Mouse (Mus musculus): Measurements from ENCODE around the gene Gm609.
A peak's percentile ranks its signal among the peaks of the same experiment; 100 is the strongest.
"Not testable (repeated sequence)": the region's sequence is repeated elsewhere in the genome, so short reads cannot be mapped to it uniquely, and the experiment has no call there.

Gm609 gene

DNA sequence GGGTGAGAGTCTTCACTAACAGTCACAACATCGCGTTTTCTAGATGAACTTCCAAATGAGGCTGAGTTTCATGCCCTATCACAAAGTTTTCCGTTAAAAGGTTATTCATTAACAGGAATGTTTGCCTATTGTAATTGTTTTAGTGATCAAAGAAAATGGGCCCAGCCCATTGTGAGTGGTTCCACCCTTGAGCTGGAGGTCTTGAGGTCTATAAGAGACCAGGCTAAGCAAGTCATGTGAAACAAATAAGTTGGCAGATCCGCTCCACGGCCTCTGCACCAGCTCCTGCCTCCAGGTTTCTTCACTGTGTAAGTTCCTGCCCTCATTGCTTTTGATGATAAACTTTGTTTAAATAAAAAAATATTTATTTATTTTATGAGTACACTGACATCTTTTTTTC, at the start of gene Gm609:
TSS of gene Gm609 (minus strand) at position 43 of the 400 bp plus-strand sequence.
- no peak for DNase-seq (ENCODE audit: low read depth, low spot score)

DNA sequence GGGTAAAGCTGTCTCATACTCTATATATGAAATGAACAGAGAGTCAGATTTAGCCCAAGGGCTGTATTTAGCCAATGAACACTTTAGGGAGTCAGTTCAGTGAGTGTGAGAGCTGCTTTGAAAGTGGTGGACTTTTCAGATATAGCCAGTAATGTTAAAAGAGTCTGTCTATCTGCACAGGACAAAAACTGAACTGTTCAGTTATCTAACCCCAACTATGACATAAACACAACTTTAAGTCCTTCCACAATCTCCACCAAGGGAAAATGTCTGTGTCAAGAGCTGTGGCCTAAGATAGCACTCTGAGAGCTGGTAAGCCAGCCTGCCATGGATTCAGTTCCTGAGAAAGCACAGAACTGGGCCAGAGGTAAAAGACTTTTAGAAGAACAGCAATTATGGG, 49.3 kb upstream of the Gm609 start:
- no peak for DNase-seq (ENCODE audit: low read depth, low spot score)

DNA sequence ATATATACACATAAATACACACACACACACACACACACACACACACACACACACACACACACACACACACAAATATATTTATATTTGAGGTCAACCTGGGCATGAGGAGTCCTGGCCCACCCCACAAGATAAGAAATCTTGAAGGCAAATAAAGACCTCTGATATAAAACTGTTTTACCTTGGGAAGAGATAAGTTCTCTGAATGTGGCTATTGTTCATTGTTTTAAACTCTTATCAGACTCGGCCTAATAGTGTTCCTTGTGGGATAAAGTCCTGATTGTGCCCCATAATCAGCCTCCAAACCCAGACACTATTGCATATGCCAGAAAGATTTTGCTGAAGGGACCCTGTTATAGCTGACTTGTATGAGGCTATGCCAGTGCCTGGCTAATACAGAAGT, 45.6 kb upstream of the Gm609 start:
- not testable (repeated sequence) for DNase-seq (ENCODE audit: low read depth, low spot score)

DNA sequence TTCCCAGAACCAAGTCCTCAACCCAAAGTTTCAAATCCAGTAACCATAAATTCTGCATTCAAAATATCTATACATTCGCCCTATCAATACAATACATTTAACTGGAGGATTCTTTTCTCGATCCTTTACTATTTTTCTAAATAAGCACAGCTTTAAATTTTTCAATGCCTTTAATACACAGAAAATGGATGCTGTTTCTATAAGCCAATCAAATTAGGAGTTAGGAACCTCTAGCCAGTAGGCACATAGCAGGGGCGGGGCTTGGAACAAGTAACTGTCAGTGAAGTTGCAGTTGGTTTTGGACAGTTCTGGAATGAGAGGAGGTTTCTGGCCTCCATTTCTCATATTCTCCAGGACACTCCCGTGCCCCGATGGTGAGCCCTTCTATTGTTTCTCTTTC, 42.2 kb upstream of the Gm609 start, which contains the start of gene Slc9c1:
TSS of gene Slc9c1 (plus strand) at position 301 of the 400 bp plus-strand sequence.
- DNase-seq (ENCODE audit: low read depth, low spot score) = no peak

DNA sequence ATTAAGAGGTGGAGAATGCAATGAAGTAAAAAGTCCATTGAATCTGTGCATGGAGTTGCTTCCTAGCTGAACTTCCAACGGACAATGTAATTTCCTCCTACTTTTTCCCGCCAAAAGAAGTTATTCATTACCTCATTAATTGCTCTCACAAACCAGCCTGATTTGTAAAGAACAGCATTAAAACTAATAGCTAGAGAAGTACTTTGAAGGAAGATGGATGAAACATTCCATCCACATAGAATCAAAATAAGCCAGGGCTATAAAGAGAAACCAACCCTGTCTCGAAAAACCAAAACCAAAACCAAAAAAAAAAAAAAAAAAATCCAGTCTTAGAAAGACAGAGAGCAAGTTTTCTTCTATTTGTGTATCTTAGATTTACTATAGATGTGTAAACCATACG, 39.2 kb upstream of the Gm609 start, which contains the start of gene Gm17783:
TSS of gene Gm17783 (minus strand) at position 101 of the 400 bp plus-strand sequence.
- no peak for DNase-seq (ENCODE audit: low read depth, low spot score)

DNA sequence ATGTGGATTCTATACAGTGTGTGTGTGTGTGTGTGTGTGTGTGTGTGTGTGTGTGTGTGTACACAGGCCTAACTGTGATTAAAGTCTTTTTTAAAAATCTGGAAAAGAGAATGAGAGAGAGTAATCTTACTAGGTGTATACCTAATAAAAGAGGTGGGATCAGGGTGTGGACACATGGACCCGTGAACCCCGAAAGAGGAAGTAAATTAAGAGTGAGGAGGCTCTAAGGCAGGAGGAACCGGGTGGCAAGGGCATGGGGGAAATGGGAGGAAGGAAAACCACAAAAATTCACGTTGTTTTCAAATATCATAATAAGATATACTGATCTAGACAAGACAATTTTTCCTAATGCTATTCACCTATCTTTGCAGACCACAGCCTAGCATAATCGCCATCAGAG, 32.8 kb upstream of the Gm609 start:
- no peak for DNase-seq (ENCODE audit: low read depth, low spot score)

DNA sequence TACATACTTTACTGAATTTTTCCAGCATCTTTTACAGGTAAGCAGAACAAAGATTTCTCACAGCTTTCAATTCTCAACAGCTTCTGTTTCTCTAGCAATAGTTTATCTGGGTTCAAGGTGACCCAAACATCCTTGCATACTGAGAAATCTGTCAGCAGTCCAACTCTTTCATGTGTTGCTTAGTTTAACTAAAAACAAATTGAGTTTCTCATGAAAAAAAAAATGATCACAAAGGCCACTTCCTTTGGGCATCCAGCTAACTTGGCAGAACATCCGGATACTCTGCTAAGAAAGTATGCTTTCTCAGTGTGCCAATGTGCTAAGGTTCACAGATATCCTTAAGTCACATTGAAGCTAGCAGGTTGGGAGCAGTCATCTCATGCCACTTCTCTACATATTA, 2.6 kb upstream of the Gm609 start:
- DNase-seq (ENCODE audit: low read depth, low spot score) = no peak

DNA sequence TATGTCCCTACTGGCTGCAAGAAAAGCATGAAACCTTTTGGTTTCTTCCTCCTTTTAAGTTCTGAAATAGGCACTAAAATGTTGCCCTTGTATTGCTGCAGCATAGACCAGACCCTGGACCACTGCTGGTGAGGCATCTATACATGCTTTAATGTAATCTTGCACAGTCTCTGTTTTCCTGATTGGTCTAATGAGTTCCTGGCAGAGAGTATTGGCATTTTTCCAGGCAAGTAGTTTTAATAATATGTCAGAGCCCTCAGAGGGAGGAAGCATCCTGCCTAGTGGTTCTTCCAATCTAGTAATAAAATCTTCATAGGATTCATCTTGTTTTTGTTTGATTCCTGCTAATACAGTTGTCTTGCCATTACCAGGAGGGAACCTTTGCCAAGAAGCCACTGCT, 15.8 kb downstream of the Gm609 start:
- no peak for DNase-seq (ENCODE audit: low read depth, low spot score)

DNA sequence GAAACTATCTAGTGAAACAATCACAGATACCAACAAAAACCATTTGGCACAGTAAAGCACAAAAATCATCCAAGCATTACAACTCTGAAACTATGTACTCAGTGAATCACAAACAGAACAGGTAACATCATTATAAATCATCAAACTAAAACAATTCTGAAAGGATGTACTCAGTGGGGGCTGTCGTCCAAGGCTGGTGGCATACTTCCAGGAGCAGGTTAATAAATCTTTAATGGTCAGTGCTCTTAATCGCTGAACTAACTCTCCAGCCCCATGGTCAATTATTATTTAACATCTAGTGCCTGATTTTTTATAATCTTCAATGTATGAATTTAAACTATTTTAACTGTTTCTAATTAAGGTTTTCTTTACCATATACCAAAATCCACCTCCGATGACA, 20.9 kb downstream of the Gm609 start:
- DNase-seq (ENCODE audit: low read depth, low spot score) = not testable (repeated sequence)

DNA sequence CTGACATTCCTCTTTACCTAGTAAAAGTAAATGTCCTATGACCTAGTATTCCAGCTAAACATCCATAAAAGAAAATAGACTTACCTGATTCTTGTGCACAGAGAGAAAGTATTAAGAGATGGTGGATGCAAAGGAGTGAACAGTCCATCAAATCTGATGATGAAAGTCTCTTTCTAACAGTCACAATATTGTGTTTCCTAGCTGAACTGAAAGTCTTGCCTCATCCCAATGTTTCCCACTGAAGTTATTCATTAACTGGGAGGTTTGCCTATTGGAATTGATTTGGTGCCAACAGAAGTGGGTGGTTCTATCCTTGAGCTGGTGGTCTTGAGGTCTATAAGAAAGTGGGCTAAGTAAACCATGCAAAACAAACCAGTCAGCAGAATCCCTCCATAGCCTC, 38.0 kb downstream of the Gm609 start:
- no peak for DNase-seq (ENCODE audit: low read depth, low spot score)

DNA sequence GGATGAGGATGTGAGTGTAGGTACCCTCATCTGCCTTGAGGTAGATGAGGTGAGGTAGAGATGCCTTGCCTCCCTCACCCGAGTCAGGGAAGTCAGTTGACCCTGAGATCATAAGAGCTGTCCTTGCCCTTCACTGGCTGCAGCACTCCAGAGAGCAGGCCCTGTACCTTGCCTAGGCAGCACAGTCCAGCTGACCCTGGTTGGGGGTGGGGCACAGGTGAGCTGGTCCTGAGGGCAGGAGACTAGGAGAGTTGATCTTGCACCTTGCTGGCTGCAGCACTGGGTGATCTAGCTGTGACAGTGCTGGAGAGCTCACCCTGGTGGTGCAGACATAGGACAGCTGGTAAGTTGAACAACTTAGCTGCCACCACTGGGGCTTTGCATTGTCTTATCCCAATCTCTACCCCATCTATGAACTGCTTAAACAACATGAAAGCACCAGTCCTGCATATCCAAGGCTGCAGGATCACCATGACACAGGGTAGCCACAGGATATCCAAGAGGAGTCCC, 55.5 kb downstream of the Gm609 start:
- no peak for DNase-seq (ENCODE audit: low read depth, low spot score)

DNA sequence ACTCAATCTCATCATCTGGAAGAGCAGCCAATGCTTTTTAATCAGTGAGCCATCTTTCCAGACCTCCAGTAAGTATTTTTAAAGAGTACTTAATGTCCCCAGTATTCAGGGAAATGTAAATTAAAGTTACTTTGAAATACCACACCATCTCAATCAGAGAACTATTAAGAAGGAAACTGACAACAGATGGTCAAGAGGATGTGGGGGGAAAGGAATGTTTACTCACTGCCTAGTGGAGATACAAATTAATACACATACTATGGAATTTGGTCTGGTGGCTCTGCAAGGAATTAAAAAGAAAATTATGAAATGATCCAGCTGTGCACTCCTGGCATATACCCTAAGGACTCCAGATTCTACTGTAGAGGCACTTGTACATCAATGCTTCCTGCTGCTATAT, 57.2 kb downstream of the Gm609 start:
- DNase-seq (ENCODE audit: low read depth, low spot score) = no peak

DNA sequence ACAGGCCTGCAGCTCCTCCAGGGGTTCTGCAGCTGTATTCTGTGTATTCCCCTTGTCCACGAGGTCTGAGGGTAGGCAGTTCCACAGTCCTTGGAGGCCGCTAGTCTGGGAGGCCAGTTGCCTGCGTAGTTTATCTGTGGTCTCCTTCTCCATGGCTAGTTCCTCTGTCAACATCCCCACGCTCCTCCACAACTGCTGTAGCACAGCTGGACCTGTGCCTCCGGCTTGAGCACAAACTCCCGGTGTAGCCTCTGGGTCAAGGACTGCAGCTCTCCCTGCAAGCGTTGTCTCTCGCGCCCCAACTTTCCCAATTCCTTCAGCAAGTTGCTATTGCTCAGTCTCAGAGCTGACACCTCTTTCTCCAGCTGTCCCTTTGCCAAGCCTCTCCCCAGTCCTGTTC, 65.1 kb downstream of the Gm609 start:
- no peak for DNase-seq (ENCODE audit: low read depth, low spot score)

DNA sequence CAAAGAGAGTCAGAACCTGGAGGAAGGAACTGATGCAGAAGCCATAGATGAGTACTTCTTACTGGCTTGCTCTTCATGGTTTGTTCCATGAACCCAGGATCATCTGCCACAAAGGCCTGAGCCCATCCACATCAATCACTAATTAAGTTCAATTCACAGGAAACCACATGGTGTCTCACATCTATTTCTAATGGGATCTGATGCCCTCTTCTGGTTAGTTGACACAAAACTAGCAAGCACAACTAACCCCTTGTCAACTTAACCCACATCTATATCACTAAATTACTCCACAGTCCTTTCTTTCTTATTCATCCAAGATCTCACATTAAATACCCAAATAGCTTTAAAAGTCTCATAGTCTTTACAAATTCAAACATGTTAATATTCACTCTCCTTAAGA, 79.3 kb downstream of the Gm609 start:
- DNase-seq (ENCODE audit: low read depth, low spot score) = no peak

DNA sequence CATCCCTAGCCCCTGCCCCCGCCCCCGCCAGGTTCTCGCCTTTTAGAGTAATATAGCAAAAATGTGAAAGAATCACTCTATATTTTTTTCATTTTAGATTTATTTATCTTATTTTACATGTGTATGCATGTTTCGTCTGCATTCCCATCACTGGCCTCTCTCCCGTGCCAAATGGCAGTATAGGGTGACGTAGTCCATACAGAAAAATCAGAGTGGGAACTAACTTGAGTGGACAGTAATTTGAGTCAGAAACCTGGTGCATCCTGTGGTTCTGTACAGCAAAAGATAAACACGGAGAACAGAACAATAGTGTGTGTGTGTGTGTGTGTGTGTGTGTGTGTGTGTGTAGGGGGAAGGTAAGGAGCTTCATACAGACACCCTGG, 83.7 kb downstream of the Gm609 start:
- DNase-seq (ENCODE audit: low read depth, low spot score) = not testable (repeated sequence)

DNA sequence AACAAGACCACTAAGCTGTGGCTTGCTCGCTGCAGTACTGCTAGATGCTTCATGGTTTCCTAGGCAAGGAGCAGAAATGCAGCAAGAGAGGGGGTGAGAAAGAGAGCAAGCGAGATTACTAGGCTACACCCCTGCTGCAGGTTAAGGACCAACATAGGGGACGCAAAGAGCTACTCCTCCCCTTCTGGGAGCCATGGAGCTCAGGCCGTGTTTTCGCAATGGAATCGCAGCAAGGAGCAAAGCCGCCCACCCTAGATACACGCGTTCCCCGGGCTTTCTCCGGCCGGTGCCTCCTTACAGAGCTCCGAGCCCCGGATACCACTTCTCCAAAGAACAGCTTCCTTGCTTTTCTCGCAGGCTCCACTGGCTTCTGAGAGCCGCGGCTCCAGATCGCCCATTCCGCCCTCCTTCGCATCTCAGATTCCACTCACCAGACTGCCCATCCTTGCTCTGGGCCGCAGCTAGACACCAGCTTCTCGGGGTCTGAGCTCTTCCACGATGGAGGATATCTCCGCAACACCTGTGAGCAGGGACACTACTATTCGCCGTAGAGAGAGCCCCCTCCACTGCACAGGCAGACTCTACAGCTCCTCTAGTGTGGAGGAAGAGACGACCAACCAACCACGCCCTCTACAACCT, 84.2 kb downstream of the Gm609 start, which contains the start of gene Cd200:
TSS of gene Cd200 (minus strand) at position 629 of the 639 bp plus-strand sequence.
- peak; percentile 19 for DNase-seq (ENCODE audit: low read depth, low spot score)

DNA sequence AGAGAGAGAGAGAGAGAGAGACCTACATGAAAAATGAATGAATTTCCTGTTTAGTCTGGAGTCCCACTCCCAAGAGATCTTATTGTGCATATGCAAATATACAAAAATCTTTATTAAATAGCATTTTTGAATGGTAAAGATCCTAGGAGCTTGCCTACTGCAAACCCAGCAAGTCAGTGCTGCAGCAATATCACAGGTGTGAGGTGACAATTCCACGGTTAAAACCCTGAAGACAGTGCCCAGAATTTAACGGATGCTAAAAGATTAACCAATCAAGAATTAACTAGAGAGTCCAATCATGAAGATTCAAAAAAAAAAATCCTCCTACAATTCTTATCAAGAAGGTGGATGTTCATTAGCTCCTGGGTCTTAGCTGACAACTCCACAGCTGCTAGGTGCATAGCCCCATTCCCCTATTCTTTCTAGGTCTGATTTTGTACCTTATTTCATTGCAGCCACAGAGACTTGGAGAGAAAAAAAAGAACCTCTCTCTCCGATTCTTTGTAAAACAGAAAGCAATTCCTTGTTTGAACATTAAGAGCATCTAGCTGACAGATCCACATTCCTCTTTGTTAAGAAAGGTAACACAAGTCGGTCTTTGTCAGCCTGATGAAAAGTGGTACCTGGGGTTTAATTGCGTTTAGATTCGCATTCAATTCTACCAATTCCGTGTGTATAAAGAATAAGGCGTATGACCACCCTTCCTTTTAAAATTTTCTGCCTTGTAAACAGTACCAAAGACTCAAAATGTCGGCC, 84.9 kb downstream of the Gm609 start:
- DNase-seq (ENCODE audit: low read depth, low spot score) = no peak

DNA sequence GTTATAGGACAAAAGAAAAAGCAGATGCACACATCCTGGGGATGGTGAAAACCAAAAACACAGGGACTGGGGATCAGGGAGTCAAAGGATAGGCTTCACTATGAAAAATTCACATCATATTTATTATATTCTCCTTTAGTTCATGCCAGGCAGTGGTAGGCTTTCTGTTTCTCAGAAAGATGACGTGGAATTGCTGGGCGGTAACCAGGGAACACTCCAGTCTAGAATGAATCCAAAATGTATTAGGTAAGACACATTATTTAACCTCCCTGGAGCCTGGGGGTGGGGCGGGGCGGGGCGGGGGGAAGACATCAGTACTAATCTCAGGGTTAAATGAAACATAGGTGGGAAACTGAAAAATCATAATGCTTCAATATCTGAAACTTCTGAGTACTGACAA, 85.7 kb downstream of the Gm609 start:
- no peak for DNase-seq (ENCODE audit: low read depth, low spot score)

DNA sequence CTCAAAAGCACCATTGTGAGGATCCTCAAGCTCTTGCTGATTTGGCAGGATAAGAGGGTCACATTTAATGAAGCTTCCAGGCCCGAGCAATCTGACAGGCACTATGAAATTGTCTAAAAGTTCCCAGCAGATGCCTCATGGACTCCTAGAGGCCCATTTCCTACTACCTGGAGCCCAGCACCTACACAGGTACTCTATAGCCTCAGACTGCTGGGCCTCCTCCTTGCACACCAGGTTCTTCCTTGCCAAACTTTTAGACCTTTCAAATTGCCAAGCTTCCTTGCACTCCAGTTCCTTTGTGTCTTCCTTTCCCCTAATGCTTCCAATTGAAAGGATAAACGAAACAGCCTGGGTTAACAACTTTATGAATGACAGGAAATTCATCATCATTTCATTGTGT, 89.8 kb downstream of the Gm609 start:
- DNase-seq (ENCODE audit: low read depth, low spot score) = no peak

DNA sequence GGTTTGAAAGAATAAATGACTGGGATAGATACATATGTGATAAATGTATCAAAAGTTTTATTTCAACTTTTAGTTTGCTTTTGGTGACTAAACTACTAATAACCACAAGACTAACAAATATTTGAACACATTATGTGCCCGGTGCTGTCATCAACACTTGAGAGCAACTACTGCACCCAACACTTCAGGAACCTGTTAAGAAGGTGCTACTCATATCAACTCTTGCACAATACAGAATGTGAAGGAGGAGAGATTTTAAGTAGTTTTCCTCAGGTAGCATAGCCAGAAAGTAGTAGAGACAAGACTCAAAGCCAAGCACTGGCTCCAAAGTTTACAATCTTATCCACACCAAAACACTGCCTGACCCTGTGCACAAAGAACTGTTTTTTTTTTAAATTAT, 90.7 kb downstream of the Gm609 start:
- no peak for DNase-seq (ENCODE audit: low read depth, low spot score)

DNA sequence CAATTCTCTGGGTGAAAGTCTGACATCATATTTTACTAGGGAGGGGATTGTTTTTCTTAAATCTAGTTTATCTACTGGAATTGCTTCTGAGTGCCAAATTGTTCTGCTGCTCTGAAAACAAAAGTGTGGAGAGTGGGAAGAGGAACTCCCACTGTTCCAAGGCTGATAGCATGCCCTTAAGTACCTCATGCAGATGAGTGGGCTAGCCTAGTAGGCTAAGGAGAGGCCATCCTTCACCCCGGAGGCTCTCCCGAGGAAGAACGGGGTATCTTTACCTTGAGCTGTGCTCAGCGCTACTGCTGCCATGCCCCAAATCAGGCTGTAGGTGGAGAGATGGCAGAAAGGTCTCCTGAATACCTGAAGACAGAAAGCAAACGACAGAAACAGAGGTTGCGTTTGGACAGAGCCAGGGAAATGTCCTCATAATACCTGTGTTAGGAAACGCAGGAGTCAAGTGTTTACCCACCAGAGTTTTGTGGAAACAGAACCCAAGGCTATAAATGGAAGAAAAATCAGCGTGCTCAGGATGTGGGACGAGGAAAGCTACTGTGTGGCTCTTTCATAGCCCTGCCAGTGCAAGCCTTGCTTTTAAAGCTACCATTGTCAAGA, 92.7 kb downstream of the Gm609 start:
- no peak for DNase-seq (ENCODE audit: low read depth, low spot score)

DNA sequence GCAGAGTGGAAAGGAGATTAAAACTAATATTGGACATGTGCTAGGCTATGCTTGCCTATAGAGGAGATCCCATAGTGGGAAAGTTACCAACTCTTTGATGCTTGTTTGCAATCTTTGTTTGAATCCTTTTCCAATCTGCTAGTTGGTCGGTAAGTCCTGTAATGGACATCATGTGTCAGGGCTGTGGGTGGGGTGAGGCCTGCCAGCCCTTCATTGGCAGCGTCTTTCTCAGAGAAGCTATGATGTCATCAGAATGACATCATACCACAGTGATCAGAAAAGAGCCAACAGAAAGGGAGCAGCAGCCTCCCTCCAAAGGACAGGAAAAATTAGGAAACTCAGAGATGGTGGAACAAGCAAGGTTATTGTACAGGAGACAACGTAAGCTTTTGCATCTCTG, 93.4 kb downstream of the Gm609 start:
- no peak for DNase-seq (ENCODE audit: low read depth, low spot score)

DNA sequence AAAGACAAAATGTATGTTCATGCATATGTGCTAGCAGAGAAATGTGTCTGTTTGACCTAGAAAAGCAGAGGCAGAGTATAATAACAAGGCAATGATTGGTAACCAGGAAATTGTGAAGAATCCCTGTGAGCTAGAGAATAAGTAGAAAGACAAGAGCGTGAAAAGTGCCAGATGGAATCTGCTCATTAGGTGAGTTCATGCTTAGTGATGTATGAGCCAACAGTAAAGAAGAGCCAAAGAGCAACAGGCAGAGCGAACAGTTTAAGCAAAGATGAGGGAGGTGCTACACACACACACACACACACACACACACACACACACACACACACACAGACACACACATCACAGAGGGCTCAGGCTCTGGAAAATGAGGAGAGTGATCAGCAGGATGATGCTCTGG, 95.3 kb downstream of the Gm609 start:
- no peak for DNase-seq (ENCODE audit: low read depth, low spot score)

All from embryo, embryonic 11.5 days (tissue).